Mouse (Mus musculus): ENCODE results near the gene Arhgap40. TPM values are rescaled to one million over a fixed set of nuclear protein-coding genes. Genes with fewer than 3 reads are reported as not detected.

Arhgap40 gene
- polyA plus RNA-seq (2016; fragmentation: Nextera tagmentation; extraction: Ambion mirVana) = 0.21 and 0.35 TPM in 2 replicates

DNA sequence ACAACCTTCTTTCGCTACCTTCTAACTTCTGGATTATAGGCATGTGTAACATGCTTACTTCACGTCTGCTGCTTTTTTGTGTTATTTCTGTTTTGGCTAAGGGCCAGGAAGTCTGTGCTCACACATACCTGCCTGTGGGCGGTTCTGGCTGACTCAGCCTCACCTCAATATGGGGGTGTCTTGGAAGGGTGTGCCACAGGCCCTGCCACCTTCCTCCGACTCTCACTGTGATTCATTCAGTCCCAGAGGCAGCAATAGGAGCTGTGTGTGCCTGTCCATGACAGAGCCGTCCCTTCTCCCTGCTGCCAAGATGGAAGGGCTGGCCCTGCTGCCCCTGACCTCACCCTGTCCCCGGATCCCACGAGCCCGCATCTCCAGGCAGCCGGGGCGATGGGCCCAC is at the start of gene Arhgap40:
Arhgap40 (plus strand) TSS at position 269 of the 400 bp plus-strand sequence.
- Histone ChIP-seq H3K9me3 (replicated peaks) (no peaks in the 10 kb centered on the region), H3K27me3 (ENCODE audit: low read depth, poor library complexity, severe bottlenecking) (no peaks in the 10 kb centered on the region), H3K4me1 (peaks cover 5% of the 10 kb centered on the region; the same call in 1 of the 2 replicates), H3K36me3 (no peaks in the 10 kb centered on the region), H3K27ac (replicated peaks) (no peak within 1 kb of the TSS), H3K4me3 (no peak within 1 kb of the TSS)
- WGBS = 87% methylated on average over 10 of the region's 10 CpGs
- DNase-seq (ENCODE audit: low spot score) = no peak

DNA sequence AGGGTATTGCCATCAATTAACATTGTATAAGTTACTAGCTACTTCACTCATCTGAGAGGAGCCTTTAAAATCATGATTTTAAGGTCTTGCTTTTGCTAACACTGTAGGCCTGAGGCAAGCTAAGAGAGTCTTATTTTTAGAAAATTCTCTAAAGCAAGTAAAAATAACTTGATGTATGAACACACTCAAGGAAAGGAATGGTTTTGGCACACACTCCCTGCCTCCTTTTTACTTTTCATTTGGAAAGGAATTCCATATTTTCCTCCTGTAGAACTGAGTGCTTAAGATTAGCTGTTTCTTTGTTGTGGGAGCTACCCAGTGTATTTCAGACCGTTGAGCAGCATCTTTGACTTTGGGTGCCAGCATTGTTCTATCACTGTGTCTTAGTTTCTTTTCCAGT is 38.4 kb upstream of the Arhgap40 start:
- peaks cover 76% of the 10 kb centered on the region for H3K36me3 ChIP-seq
- H3K27me3 ChIP-seq (ENCODE audit: low read depth, poor library complexity, severe bottlenecking) = no peaks in the 10 kb centered on the region
- no peak overlapping the region for H3K4me3 ChIP-seq
- no peaks in the 10 kb centered on the region for H3K9me3 ChIP-seq (replicated peaks)
- no peak overlapping the region for H3K27ac ChIP-seq (replicated peaks)
- no peaks in the 10 kb centered on the region for H3K4me1 ChIP-seq
- 91% methylated on average over 1 of the region's 1 CpGs for WGBS
- DNase-seq (ENCODE audit: low spot score) = no peak

DNA sequence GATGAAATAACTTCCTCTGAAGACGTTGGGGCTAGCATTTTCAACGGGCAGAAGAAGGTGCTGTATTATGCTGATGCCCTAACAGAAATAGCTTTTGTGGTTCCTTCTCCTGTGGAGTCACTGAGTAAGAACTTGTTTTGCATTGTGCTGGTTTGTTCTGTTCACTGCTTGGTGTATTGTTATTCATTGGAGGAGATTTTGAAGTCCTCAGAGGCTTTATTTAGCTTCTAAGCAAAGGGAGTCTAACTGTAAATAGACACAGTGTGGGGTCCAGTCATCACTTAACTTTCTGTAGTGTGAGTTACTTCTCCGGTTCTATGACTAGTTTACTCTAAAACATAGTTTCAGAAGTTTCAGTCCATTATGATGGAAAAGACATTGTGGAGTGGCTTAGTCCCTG is 35.0 kb upstream of the Arhgap40 start:
- Histone ChIP-seq H3K4me3 (no peak overlapping the region), H3K9me3 (replicated peaks) (no peaks in the 10 kb centered on the region), H3K27ac (replicated peaks) (no peak overlapping the region), H3K4me1 (no peaks in the 10 kb centered on the region), H3K27me3 (ENCODE audit: low read depth, poor library complexity, severe bottlenecking) (no peaks in the 10 kb centered on the region), H3K36me3 (peaks cover 94% of the 10 kb centered on the region)
- DNase-seq (ENCODE audit: low spot score) = no peak
- WGBS = 86% methylated on average over 3 of the region's 3 CpGs

DNA sequence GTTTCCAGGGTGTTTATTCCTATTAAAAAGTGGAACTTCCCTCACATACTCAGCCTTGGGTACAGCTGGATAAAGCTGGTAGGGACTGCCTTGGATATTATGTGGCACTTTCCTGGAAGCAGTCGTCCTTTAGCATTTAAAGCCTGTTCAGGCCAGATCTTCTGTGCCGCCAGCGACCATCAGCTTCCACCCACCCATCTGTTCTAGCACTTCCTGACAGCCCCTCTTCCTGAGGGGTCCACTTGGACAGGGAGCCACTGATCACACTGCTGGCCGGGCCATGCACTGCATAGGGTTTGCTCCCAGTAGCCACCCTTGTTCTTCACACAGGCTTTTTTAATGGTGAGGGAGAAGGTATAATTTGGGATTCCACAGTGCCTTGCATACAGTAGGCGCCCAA is 14.1 kb upstream of the Arhgap40 start:
- Histone ChIP-seq H3K36me3 (peaks cover 67% of the 10 kb centered on the region), H3K4me1 (no peaks in the 10 kb centered on the region), H3K27ac (replicated peaks) (no peak overlapping the region), H3K27me3 (ENCODE audit: low read depth, poor library complexity, severe bottlenecking) (no peaks in the 10 kb centered on the region), H3K4me3 (no peak overlapping the region), H3K9me3 (replicated peaks) (no peaks in the 10 kb centered on the region)
- DNase-seq (ENCODE audit: low spot score) = no peak
- 90% methylated on average over 5 of the region's 5 CpGs for WGBS

DNA sequence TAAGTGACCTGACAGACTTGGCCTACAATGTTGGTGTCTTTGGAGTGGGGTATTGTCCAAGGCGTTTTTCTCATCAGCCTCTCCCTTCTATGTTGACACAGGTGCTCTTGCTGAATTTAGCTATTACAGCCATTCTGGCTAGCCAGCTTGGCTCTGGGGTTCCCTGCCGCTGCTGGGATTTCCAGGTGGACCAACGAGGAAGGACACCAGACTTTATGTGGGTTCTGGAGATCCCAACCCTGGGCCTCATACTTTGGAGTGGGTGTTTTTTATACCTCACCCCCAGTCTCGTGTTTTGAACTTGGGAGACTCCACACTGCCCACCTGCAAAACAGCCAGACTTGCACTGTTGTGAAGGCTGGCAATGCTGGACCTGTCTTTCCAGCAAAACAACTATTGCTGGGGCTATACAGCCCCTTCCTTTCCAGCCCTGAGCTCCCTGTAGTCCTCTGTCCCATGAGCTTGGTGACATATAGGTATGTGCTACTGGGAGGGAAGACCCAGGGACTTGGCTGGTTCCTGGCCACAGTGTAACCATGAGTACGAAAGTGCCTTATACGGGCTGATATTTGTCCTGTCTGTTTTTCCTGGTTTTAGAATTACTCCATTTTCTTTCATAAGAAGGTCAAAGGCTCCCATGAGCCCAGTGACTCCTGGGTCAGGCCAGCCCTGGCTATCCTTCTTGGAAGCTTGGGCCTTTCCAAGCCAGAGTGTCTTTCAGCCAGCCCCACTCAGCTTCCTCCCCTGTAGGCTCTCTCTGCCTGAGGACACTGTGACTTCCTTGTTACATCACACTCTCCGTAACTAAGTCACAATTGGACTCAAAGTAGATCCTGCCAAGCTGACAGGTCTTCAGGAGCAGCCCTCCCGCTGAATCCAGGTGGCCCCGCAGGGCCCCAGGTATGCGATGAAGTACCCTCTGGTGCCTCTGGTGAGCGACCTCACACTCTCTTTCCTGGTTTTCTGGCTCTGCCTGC is 10.5 kb upstream of the Arhgap40 start, which contains the start of gene Adig:
Adig (plus strand) TSS at position 777 of the 977 bp plus-strand sequence.
- Histone ChIP-seq H3K27me3 (ENCODE audit: low read depth, poor library complexity, severe bottlenecking) (no peaks in the 10 kb centered on the region), H3K4me1 (no peaks in the 10 kb centered on the region), H3K4me3 (no peak within 1 kb of the TSS), H3K9me3 (replicated peaks) (no peaks in the 10 kb centered on the region), H3K27ac (replicated peaks) (no peak within 1 kb of the TSS), H3K36me3 (peaks cover 32% of the 10 kb centered on the region)
- WGBS = 79% methylated on average over 11 of the region's 11 CpGs
- no peak for DNase-seq (ENCODE audit: low spot score)

DNA sequence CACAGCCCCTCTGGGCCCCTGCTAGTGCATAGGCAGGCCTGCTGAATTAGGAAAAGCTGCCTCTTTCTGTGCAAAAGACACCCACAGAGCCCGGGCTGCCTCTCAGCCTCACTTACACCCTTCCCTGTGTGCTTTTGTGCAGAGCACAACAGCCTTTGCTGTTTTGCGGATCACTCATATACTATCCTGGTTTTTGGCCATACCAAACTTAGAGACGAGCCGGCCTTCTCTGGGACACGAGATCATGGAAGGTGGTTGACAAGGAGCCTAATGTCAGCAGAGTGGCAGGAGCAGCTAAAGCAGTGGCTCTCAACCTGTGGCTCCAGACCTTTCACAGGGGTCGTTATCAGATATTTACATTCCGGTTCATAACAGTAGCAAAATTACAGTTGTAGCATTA is 9.4 kb upstream of the Arhgap40 start:
- peaks cover 21% of the 10 kb centered on the region for H3K36me3 ChIP-seq
- no peaks in the 10 kb centered on the region for H3K27me3 ChIP-seq (ENCODE audit: low read depth, poor library complexity, severe bottlenecking)
- no peak overlapping the region for H3K27ac ChIP-seq (replicated peaks)
- DNase-seq (ENCODE audit: low spot score) = no peak
- H3K9me3 ChIP-seq (replicated peaks) = no peaks in the 10 kb centered on the region
- no peak overlapping the region for H3K4me3 ChIP-seq
- no peaks in the 10 kb centered on the region for H3K4me1 ChIP-seq
- 89% methylated on average over 7 of the region's 7 CpGs for WGBS

DNA sequence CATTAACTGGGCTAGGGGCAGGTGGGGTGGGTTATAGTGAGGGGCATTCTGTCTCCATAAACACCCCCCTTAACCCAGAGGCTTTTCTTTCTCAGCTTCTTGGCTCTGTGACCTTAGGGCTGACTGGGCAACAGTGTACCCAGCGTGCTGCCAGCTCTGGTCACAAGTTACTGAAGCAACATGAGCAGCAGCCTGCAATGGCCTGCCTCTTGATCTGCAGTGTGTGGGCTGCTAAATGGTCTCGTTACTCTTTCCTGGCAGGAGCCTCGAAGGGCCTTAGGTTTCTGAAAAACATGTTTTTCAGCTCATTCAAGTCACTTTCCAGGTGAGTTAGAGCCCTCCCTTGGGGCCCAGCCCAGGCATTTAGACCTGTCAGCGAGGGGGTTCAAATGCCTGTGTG is 8.9 kb upstream of the Arhgap40 start:
- peaks cover 16% of the 10 kb centered on the region for H3K36me3 ChIP-seq
- H3K9me3 ChIP-seq (replicated peaks) = no peaks in the 10 kb centered on the region
- H3K27me3 ChIP-seq (ENCODE audit: low read depth, poor library complexity, severe bottlenecking) = no peaks in the 10 kb centered on the region
- WGBS = 87% methylated on average over 4 of the region's 4 CpGs
- H3K4me3 ChIP-seq = no peak overlapping the region
- no peak for DNase-seq (ENCODE audit: low spot score)
- no peaks in the 10 kb centered on the region for H3K4me1 ChIP-seq
- H3K27ac ChIP-seq (replicated peaks) = no peak overlapping the region

DNA sequence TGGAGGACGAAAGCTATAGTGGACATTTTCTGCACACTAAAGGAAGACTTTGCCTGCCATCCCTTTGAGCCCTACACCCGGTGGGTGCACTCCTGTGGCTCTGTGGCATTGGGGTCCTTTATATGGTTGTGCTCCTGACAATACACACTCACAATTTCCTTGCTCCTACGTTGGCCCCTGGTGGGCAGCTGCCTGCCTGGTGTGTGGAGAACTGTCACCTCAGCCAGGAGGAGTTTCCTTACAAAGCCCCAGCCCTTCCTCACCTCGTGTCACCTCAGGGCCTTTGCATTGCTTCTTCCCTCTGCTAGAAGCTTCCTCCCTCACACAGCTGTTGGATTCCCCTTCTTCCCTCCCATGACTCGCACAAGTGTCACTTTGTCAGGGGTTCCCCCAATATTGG is 6.1 kb upstream of the Arhgap40 start:
- WGBS = 83% methylated on average over 5 of the region's 5 CpGs
- no peak for DNase-seq (ENCODE audit: low spot score)
- H3K4me3 ChIP-seq = no peak overlapping the region
- no peaks in the 10 kb centered on the region for H3K27me3 ChIP-seq (ENCODE audit: low read depth, poor library complexity, severe bottlenecking)
- no peaks in the 10 kb centered on the region for H3K9me3 ChIP-seq (replicated peaks)
- H3K36me3 ChIP-seq = no peaks in the 10 kb centered on the region
- no peak overlapping the region for H3K27ac ChIP-seq (replicated peaks)
- no peaks in the 10 kb centered on the region for H3K4me1 ChIP-seq

DNA sequence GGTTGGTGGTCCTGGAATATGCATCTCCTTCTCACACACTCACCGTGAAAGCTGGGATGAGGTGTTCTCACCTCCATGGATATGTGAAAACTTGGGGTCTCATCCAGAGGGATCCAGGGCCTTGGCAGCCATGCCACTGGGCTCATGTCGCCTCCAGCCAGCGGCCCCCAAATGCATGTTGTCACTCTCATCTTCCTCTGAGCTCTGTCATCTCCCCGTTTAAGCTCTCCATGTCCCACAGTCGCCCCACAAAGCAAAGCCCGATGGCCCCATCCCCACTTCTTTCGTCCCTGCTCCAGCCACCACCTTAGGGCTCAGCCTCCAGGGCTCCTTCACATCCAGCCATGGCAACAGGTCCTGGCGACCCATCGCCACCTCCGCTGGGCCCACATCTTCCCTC is 5.5 kb upstream of the Arhgap40 start:
- WGBS = 95% methylated on average over 10 of the region's 10 CpGs
- H3K27me3 ChIP-seq (ENCODE audit: low read depth, poor library complexity, severe bottlenecking) = no peaks in the 10 kb centered on the region

DNA sequence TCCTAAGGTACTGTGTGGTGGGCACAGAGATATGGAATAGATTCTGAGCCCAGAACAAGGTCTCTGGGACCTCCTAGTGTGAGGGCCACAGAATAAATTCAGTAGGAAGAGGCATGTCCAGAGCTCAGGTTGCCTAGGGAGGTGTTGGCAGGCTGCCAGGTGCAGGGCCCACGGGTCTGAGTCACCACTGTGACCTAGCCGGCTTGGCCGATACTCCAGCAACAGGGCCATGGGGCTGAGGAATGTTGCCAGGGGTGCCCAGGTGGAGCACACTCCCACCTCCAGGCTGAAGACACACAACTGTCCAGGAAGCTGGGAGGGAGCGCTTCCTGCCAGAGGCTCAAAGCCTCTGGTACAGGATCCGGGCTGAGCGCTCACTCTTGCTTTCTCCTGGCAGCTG is 1.9 kb upstream of the Arhgap40 start:
- peaks cover 5% of the 10 kb centered on the region; the same call in 1 of the 2 replicates for H3K4me1 ChIP-seq
- no peak overlapping the region for H3K27ac ChIP-seq (replicated peaks)
- no peaks in the 10 kb centered on the region for H3K36me3 ChIP-seq
- no peak for DNase-seq (ENCODE audit: low spot score)
- H3K9me3 ChIP-seq (replicated peaks) = no peaks in the 10 kb centered on the region
- no peaks in the 10 kb centered on the region for H3K27me3 ChIP-seq (ENCODE audit: low read depth, poor library complexity, severe bottlenecking)
- 92% methylated on average over 6 of the region's 6 CpGs for WGBS
- no peak overlapping the region for H3K4me3 ChIP-seq

More for the DNA sequence above, 5.5 kb upstream of the Arhgap40 start:
- Histone ChIP-seq H3K4me1 (no peaks in the 10 kb centered on the region), H3K27ac (replicated peaks) (no peak overlapping the region), H3K4me3 (no peak overlapping the region), H3K9me3 (replicated peaks) (no peaks in the 10 kb centered on the region), H3K36me3 (no peaks in the 10 kb centered on the region)
- no peak for DNase-seq (ENCODE audit: low spot score)

DNA sequence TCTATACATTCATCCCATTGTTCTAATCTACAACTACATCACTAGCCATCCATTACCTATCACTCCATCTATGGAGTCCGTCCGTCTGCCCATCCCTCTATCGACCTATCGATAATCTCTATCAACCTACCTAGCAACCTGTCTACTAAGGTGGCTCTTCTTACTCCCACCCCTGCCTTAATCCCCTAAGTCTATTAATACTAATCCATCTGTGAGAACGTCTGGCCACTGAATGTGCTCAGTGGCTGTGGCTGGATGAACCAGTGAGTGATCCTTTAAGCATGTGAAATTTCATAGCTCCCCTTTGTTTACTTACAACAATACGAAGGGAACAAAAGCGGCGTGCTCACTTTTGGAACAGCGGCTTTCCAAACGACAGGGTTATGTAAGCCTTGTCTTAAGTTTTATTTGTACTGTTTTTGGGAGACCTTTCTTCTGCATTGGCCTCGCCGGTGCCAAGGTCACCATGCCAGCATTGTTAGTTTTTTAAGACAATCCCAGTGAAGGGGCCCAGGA is 1.3 kb downstream of the Arhgap40 start:
- Histone ChIP-seq H3K27me3 (ENCODE audit: low read depth, poor library complexity, severe bottlenecking) (no peaks in the 10 kb centered on the region), H3K4me3 (no peak overlapping the region), H3K36me3 (no peaks in the 10 kb centered on the region), H3K9me3 (replicated peaks) (no peaks in the 10 kb centered on the region), H3K4me1 (peaks cover 5% of the 10 kb centered on the region; the same call in 1 of the 2 replicates), H3K27ac (replicated peaks) (no peak overlapping the region)
- WGBS = 81% methylated on average over 12 of the region's 12 CpGs
- no peak for DNase-seq (ENCODE audit: low spot score)

DNA sequence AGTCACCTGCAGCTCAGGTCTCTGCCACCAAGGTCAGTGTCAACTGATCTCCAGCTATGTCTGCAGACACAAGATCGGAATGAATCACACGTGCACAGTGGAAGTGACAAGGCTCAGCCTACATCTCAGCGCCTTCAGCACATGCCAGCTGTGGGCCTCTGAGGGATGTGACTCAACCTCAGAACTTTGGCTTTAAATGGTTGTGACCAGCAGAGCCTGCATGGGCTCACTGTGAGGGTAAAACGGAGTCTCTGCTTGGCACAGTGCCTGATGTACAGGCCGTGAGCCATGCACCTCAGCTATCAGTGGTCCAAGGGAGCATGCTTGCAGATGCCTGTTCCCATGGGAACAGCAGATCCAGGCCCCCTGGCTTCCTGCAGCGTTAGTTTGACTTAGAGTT is 6.0 kb downstream of the Arhgap40 start:
- peaks cover 5% of the 10 kb centered on the region; the same call in 1 of the 2 replicates for H3K4me1 ChIP-seq
- no peak overlapping the region for H3K4me3 ChIP-seq
- H3K36me3 ChIP-seq = no peaks in the 10 kb centered on the region
- 80% methylated on average over 6 of the region's 6 CpGs for WGBS
- no peaks in the 10 kb centered on the region for H3K9me3 ChIP-seq (replicated peaks)
- no peak for DNase-seq (ENCODE audit: low spot score)
- no peak overlapping the region for H3K27ac ChIP-seq (replicated peaks)
- no peaks in the 10 kb centered on the region for H3K27me3 ChIP-seq (ENCODE audit: low read depth, poor library complexity, severe bottlenecking)

DNA sequence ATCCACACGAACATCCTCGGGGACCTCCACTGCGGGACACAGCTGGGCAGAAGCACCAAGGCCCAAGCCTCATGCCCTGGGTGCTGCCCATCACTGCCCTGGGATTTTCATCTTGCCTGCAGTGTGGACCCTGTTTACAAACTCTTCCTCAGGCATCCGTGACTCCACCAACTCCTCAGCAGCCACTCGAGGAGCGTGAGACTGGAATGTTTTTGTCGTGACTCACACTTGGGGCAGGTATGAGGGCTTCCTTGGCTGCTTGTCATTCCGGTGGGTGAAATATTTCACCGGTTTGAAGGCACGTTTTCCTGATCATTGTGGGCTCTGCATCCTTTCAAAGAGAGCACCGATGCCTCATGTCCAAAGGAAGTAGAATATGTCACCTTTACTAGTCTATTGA is 6.5 kb downstream of the Arhgap40 start:
- H3K4me1 ChIP-seq = peaks cover 3% of the 10 kb centered on the region; the same call in 1 of the 2 replicates
- H3K27ac ChIP-seq (replicated peaks) = no peak overlapping the region
- H3K4me3 ChIP-seq = no peak overlapping the region
- H3K36me3 ChIP-seq = no peaks in the 10 kb centered on the region
- H3K27me3 ChIP-seq (ENCODE audit: low read depth, poor library complexity, severe bottlenecking) = no peaks in the 10 kb centered on the region
- H3K9me3 ChIP-seq (replicated peaks) = no peaks in the 10 kb centered on the region
- 84% methylated on average over 11 of the region's 11 CpGs for WGBS
- no peak for DNase-seq (ENCODE audit: low spot score)

All from midbrain, embryonic 10.5 days (tissue).